Mouse (Mus musculus): Measurements from ENCODE around the gene Emid1.
A peak's percentile ranks its signal among the peaks of the same experiment; 100 is the strongest.

The Emid1 gene

DNA sequence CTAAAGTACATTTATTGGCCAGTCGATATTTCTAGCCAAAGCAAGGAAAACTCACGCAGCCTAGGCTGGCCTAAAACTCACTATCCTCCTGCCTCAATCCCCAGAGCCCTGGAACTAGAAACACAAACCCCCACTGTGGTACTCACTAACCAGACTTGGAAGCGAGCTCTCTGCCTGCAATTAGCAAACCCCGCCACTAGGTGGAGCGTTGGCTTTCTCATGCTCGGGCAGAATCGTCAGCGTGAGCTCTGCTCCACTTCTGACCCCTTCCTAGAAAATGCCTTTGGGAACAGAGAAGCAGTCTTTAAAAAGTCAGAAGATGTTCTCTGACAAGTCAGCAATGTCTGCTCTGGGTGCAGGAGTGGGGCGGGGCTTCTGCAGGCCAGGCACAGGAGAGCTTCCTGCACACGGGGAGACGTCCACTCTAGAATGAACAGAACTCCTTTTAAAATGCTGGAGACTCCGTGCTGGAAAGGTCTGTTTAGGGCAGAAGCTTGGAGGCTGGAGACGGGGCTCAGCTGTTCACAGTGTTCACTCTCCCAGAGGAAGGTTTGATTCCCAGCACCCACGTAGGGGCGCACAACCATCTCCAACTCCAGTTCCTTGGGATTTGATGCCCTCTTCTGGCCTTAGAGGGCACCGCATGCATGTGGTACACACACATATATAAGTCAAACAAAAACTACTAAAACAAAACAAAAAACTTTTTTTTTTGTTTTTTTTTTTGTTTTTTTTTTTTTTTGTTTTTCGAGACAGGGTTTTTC lies 8.8 kb upstream of the Emid1 start:
- DNase-seq = no peak

DNA sequence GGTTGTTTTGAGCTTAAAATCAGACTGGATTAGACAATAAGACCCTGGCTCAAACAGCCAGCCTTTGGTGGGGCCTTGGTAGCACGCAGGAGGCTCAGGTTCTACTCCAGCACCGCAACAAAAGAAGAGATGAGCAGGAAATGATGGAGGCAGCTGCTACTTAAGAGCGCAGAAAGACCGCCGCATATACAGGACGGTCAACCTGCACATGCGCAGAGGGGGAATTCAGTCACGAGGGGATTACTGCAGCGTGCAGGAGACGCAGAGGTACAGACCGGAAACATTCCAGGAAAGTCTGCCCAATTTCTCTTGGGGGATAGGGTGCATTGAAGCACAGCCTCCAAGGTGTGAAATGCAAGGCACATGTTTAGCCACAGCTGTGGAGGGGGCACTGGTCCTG lies 6.0 kb upstream of the Emid1 start:
- DNase-seq = no peak

DNA sequence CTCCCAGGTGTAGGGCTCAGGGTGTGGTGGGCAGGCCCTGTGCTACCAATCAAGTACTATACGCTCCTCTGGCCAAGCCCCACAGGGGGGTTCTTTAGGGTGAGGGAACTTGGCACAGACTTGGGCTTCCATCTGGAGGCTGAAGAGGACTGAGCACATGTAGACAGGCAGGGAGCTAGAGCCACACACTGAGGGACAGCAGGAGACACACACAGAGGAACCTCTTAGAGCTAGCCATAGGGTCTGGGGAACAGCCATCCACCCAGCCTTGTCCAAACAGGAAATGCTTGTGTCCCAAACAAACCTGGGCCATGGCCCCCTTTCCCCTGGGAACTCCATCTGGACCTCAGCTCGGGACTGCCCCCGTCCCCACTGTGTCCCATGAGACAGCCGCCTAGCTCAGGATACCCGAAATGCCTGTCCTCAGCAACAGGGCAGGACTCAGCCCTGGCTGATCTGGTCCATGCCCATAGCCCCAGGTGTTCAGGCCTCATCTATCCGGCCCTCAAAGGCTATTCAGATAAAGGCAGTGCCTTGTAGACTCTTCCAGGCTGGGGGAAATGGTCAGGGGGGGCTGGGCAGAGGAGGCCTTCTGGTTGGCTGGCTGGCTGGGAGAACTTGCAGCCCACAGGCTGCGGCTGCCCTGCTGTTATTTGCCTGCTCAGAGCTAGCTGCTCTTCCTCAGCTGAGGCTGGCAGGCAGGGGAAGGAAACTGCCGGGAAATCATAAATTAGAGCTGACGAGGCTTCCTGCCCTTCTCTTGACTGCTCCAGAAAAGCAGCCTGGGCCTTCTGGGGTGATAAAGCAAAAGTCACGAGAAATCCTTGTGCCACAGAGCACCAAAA lies 3.1 kb upstream of the Emid1 start:
- DNase-seq = peak; percentile 44

DNA sequence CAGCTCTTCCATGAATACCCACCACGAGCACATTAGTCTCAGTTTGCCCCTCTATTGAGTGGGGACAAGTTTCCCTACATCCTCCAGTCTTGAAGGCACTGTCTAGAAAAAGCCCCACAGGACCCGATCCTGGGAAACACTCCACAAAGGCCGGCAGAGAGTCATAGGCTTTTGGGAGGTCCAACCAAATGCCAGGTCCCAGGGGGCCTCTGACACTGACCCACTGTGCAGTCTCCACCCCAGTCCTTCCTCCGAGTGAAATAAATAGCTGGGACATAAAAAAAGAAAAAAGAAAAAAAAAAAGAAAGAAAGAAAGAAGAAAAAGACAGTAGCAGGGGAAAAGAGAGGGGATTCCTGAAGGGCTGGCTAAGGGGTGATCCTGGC lies 818 bp downstream of the Emid1 start:
- no peak for DNase-seq

DNA sequence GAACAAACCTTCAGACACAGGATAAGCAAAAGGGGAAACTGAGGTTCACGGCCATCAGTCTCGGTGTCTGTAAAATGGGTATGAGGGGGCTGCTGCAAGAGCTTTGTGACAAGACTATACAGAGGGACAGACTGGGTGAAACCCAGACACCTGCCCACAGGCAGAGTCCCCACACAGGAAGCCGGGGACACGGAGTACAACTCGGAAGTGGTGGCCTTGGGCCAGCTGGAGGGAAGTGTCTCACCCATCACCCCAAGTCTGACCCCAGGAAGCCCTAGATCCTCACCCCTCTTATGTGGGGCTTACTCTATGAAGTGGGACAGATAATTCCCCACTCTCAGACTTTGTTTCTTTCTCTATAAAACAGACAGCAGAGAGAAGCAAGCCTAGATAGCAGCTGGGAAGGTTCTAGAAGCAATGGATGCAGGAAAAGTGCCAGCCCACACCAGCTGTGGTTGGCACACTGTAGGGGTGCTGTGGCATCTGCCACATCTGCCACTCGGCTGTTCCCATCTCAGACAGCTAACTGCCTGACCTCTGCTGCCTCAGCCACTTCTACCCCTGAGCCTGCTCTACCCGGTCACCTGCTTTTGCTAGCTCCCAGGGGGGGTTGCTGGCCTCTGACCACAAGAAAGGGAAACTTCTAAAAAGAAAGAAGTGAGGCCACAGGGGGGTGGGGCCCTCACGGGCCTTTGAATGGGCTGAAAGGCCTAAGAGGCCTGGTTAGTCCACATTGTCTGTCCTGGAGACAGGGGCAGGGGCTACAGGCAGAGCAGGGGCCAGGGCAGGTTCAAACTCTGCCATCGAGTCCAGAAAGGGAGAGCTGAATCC lies 1.4 kb downstream of the Emid1 start:
- peak; percentile 45 for DNase-seq

DNA sequence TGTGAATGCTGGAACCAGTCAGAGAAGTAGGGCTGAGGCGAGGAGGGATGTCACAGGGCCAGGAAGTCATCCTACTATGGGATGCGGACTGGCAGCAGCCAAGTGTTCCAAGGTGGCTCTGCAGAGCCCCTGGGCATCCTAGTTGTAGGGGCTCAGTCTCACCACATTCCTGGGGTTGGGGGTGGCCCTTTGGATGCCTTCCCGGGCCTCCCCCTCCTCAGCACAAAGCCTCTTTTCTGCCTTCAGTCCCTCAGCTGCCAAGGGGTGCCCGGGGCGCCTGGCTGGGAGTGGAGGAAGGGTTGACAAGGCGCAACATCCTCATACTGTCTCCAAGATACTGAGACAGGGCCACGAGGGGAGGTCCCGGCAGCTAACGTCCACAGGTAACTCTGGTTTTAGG lies 2.1 kb downstream of the Emid1 start:
- no peak for DNase-seq

DNA sequence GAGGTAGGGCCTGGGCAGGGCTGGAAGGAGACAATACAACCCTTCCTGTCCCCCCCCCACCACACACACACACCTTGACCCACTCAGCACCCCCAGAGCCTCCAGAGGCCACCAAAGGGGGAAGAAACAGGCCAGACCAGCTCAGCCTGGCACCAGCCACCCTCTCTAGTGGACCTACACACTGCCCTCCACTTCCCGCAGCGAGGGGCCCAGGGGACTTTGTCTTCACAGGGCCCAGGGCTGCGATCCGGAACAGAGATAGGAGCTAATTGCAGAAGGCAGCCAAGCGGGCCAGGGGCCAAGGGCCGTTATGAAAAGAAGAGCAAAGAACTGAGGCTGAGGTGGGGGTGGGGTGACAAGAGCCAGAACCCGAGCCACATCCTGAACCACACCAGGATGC lies 2.8 kb downstream of the Emid1 start:
- DNase-seq = no peak

DNA sequence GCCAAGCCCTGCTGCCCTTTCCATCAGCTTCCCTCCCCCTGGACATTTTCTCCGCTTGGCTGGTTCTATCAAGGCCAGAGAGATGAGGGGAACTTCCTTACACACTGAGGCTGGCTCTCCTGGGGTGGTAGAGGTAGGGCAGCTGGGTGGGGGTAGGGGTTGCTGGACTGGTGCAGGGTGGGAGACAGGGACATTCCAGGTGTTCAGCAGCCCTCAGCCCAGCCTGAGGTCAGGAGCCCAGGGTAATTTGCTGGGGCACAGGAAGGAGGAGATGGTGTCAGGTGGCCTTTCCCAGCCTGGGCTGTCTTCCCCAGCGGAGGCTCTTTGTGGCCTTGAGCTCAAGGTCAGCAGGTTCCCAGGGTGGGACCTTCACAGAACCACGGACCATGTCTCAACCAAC lies 6.5 kb downstream of the Emid1 start:
- DNase-seq = no peak

DNA sequence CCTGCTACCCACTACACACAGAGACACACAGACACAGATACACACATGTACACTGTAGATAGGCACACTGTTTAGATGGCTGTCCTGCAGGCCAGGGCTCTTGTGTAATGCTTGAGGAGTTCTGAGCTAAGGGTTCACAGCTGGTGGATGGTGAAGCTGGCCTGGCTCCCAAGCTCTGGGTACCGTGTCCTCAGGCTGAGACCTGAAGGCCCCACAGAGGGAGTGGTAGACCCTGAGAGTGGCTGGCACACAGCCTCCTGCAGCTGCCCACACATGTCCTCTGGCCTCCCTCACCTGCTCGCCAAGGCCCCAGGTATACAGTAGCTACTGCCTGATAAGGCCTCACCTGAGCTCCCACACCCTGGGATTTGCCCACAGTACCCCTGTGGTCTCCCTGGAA lies 10.1 kb downstream of the Emid1 start:
- no peak for DNase-seq

DNA sequence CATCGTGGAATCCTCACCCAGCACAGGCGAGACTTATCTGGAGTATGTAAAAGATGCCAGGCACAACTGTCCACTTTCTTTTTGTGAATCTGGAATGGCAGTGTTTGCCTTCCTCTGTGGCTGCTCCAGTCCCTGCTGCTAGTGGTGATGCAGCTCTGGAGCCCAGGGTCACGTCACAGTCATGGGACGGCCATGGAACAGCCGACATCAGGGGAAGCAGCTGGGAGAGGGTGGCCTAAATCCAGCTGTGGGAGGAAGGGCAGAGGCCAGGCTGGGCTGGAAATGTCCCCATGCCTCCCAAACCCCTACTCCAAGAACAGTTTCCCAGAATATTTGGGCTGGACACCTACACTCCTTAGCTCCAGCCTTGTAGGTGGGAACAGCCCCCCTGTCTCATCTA lies 10.8 kb downstream of the Emid1 start:
- no peak for DNase-seq

DNA sequence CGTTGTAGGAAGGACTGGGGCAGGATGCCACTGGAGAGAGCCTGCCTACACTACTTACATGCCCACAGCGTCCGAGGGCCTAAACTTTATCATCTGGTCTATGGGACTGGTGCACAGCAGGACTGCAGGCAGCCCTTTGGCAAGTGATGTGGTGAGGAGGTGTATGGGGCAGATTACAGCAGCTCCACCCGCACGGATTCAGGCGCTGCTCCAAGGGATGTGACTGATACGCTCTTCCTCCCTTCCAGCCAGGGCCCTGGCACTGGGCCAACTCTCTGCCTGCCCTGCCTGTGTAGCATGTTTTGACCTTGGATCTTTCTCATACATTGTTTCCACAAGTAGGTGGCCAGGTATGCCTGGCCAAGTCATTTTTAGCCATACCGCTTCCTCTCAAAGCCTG lies 11.4 kb downstream of the Emid1 start:
- DNase-seq = no peak

DNA sequence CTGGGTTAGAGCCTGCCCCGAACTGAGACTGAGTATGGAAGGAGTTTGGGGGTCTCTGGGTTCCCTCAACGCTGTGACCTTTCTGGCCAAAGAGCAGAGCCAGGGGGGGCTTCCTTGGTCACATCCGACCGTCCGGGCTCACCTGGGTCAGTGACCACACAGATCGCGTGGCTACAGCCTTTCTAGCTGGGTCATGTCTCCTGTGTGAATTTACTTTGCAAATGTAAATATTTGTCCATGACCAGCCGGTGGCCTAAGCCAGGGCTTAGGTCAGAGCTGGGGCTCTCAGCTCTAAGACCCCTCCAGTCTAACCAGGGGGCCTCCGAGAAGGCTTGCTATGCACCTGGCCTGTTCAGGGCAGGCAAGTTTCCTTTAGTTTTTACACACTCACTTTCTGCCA lies 12.7 kb downstream of the Emid1 start:
- no peak for DNase-seq

DNA sequence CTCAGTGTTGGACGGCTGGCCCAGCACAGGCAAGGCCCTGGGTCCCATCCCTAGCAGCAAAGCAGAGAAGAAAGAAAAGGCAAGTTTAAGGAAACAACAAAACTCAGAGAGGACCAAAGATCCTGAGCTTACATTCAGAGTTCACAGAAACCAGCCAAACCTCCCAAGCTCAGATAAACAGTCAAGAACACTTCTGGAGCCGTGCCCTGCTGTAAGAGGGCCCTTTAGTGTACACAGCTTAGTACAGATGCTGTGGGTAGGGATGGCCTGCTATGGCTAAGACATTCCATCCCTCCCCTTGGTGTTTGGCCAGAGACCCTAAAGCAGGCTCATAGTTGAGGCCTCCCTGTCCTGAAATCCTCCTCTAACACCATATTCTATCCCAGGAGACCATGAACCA lies 13.4 kb downstream of the Emid1 start:
- no peak for DNase-seq

DNA sequence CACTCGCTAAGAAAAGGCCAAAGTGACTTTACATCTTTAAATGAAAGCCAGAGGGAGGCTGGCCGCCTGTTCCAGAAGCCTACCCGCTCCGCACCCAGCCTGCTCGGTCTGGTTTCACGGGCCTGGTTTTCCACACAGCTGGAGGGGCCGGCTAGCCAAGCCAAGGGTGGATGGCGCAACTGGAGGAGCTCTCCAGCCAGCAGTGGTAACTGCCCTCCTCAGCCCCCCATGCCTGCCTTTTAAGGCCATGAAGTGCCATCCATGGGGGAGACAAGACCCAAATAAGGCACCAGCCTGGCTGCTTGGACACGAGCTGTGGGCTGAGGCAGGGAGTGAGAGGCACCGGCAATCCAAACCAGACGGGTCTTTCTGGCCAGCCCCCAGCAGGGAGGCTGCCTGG lies 16.1 kb downstream of the Emid1 start:
- no peak for DNase-seq

DNA sequence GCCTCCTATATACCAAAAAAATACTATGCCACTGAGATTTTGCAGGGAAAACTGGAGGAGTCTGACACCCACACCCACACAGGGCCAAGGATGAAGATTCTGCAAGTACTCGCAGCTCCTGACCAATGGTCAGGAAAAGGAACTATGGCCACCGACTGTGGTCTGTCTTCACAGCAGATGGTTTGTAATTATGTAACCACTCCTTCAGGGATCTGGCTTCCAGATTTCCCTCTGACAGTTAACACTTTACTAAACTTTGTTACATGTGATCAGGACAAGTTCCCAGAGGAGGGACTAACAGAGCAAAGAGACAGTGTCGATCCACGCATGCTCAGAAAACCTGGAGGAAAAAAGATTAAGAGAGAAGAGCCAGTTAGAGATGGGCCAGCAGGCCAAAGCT lies 19.3 kb downstream of the Emid1 start:
- no peak for DNase-seq

DNA sequence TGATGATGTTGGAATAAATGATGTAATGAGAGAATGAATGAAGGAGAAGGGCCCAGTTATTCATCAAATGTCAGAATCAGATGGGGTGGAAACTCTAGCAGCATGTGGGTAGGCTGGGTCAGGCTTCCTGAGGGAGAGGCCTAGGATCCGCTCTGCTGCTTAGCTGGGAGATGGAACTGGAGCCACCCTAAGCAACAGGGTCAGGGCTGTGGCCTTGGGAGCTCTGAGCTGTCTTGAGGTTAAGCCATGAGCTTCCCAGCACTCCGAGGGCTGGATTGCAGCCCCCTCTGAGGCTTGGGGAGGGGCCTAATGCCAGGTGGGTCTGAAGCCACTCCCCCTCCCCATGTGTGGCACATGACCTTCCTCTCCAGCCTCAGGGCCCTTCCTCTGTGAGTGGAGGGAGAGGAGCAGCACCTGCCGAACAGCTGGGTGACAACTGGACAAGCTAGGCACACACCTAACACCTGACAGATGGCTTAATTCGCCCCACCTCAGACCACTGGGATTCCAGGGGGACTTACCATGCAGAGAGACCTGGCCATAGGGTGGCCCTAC lies 21.9 kb downstream of the Emid1 start:
- no peak for DNase-seq

DNA sequence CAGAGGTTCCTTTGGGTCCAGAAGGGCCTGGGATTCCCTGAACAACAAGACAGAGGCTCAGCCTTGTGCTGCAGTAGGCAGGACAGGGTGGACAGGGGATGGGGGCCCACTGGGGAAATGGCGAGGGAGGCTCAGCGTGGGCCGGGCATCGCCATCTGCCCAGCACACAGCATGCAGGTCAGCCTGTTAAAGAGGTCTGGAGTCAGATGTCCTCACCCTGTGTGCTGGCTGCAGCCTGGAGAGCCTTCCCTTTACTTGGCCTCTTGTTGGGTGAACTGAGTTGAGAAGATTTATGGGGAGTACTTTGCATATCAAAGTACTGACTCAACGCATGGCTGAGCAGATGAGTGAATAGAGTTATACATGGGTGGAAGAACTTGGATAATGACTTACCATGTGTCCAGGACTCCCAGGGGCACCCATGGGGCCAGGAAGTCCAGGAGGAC lies 23.0 kb downstream of the Emid1 start:
- DNase-seq = peak; percentile 62

DNA sequence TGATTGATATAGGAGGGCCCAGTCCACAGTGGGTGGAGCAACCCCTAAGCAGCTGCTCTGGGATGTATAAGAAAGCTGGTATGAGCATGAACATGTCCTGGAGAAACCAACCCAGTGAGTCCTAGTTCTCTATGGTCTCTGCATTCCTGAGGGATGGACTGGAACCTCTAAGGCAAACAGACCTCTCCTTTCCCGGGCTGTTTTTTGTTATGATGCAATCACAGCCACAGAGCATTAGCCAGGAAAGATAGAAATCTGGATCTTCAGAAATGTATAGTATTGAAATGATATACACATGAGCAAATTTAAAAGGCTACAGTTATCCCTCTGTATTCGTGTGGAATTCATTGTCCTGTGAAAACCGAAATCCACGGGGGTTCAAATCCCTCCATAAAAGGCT lies 26.3 kb downstream of the Emid1 start:
- no peak for DNase-seq

DNA sequence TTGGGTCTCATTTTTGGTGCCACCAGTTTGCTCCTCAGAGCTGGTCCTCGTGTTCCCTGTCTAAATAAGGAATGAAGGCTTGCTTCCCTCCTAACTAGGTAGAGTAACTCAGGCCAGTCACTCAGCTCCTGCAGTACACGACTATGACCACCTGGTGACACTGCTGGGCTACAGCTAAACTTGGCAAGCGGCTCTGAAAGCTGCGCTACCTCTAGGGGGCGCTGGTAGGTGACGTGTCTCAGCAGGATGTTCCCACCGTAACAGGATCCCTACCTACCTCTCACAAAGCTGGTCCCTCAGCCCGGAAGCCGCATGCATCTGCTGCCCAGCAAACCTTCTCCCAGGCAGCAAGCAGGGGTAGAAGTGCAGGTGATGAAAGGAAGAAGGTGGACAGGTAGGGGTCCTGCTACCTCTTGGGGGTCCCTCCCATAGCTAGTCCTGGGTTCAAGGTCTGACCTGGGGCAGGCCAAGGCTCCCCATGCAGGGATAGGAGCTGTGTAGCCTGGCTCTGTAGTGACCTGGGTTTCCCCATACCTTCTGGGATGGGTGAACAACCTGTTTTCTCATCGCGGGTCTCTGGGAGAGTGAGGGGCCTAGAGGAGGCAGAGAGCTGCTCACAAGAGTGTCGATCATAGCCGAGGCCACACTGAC lies 37.0 kb downstream of the Emid1 start:
- peak; percentile 89 for DNase-seq

DNA sequence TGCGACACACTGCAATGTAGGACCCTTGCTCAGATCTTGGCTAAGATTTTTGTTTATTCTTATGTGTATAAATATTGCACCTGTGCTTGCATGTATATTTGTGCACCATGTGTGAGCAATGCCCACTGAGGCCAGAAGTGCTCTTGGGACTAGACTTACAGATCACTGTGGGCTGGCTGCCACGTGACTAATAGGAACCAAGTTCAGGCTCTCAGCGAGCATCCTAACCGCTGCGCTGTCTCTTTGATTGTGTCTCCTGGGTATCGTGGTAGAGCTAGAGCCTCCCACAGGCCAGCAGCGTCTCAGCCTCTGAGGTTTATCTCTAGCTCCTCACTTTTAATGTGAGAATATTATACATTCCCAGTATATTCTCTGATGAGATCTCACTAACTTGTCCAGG lies 38.4 kb downstream of the Emid1 start:
- DNase-seq = no peak

DNA sequence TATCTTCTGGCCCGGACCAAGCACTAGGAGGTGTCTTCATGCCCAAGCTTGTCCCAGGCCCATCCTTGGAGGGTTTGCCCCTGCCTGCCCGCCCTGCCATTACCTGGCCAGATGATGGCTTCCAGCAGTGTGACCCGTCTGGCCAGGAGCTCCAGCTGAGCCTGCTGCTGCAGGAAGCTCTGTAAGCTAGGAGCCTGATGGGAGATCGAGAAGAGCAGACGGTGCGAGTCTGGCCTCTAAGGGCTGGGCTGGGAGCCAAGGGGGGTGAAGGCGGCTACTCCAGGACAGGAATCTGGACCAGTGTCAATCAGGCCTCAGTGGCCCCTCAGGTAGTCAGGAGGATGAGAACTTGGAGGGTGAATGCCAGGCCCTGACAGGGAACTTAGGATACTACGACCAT lies 42.6 kb downstream of the Emid1 start:
- no peak for DNase-seq

DNA sequence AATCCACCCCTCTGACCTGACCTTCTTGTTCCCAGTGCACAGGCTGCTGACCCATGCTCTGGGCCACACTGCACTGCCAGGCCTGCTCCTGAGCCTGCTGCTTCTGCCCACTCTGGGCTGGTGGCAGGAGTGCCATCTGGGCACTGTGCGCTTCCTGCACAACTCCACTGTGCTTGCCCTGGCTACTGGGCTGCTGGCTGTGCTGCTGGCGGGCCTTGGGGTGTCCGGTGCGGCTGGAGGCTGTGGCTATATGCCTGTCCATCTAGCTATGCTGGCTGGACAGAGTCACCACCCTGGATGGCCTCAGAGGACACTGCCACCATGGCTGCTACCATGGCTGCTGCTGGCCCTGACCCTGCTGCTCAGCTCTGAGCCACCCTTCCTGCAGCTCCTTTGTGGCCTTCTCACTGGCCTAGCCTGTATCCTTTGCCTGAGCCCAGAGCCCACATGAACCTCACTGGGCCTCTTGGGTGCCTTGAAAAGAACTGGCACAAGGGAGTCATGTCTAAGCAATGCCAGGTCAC lies 48.0 kb downstream of the Emid1 start:
- no peak for DNase-seq

Data from embryo, embryonic 11 days (tissue).